Mouse (Mus musculus) heart, postnatal 36 days (tissue): ENCODE measurements at regions not wholly inside any gene's neighbourhood (a gene's known extent, or its start where the extent isn't known, plus 50 kb on each side); places are given as distances from the start of the nearest gene placed in this dataset.

Experiments used
- DNase-seq, 2 experiments: peaks; one replicate each; pipeline ENCODE4 v3.0.0; 2021 to 2022
- intact Hi-C: fragments of 180-260 bp; cut with DNase I; formaldehyde crosslinking; loops from one replicate; pipeline ENCODE4 v1.15.1; 2025

DNA sequence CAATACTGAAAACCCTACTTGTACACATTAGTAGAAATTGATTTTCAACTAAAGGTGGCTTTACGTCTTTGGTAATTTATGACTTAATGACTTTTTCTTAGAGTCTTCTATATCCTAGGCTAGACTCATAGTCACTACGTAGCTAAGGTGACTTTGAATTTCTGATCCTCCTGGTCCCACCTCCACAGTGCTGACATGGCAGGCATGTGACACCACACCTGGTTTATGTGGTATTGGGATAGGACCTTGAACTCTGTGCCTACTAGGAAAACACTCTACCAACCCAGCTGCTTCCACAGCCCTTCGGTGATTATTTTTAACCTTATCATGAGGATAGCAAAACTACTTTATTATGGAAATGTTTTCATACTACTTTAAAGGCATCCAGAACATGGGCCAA is 51.5 kb upstream of the D7Ertd443e start:
- intact Hi-C loops, result no loop called here
- no peak for DNase-seq

- no peak for DNase-seq
- intact Hi-C loops, result no loop called here
Measured at GRCm38 (mm10) chr7:134439281-134439680, 53.8 kb upstream of the D7Ertd443e start.

DNA sequence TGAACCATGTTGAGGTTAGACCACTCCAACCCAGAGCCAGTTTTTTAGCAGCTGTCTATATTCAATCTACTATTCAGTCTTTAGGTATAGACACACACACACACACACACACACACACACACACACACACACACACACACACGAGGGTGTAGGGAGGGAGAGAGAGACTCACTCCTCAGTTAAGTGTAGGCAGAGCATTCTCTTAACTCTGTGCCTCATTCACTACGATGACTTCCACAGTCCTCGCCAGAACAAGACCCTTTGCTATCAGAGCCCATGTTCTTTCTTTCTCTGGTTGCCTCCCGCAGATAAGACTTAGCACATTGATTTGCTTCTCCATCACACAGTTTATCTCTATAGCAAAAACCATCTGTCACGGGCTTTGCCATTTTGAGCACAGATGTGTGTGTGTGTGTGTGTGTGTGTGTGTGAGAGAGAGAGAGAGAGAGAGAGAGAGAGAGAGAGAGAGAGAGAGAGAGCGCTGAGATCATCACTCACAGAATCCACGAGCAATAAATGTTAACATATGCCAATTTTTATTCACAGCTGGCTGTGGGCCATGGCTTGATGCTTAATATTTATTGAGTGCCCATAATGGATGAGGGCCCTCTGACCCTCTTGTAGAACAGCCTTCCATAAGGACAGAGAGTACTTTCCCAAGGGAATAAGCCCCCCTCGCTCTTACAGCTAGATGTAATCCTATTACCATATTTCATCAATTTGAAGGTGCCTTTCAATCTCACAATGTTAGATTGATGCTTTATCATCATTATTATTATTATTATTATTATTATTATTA is 59.7 kb upstream of the D7Ertd443e start:
- DNase-seq, result no peak

GRCm38 (mm10) chr7:134447648-134448202 is 62.3 kb upstream of the D7Ertd443e start:
- no peak for DNase-seq
- intact Hi-C loops, result no loop called here

More for the DNA sequence above, 59.7 kb upstream of the D7Ertd443e start:
- intact Hi-C loops, result no loop called here

DNA sequence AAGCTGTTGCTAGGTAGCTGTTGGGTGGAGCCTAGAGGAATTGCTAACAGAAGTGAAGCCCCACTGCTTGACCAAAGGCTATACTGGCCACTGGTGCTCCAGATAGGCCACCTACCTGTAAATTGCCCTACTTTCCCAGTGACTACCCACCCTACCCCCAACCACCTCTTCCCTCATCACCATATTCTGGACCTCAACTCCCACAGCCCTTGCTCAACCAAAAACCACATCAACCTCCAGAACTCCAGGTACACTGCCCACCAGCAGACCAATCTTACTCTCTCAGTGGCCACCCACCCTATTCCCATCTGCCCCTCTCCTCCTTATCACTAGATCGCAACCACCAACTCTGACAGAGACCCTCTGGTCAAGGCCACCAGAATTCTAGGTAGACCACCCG is 63.4 kb upstream of the D7Ertd443e start:
- intact Hi-C loops, result no loop called here
- DNase-seq, result no peak

- intact Hi-C loops, result no loop called here
- peak; percentile 17 to 22 for DNase-seq
Measured at GRCm38 (mm10) chr7:134462677-134463076, 77.2 kb upstream of the D7Ertd443e start.

- intact Hi-C loops, result no loop called here
- no peak for DNase-seq
Measured at GRCm38 (mm10) chr7:134463380-134463779, 77.9 kb upstream of the D7Ertd443e start.

DNA sequence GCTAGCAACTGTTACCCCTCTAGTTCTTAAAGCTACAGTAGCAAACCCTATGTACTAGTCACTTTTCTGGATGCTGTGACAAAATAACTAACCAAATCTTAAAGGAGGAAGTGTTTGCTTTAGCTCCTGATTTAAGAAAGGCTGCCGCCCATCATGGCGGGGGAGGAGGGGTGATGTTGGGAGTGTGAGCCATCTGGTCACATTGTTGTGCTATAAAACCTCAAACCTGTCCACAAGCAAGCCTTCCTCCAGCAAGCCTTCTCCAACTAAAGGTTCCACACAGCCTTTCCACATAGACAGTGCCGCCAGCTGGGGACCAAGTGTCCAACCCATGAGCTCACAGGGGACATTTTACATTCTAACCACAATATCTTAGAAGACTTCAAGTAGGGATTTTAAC is 81.8 kb upstream of the D7Ertd443e start:
- DNase-seq, result no peak
- intact Hi-C loops, result no loop called here

GRCm38 (mm10) chr7:134471286-134471685 is 85.8 kb upstream of the D7Ertd443e start:
- peak in 1 of 2 experiments; percentile 12 for DNase-seq
- intact Hi-C loops, result loop anchor here (2.0 kb wide), 1 partner anchor 96 kb away; no protein-coding TSS in a partner anchor

DNA sequence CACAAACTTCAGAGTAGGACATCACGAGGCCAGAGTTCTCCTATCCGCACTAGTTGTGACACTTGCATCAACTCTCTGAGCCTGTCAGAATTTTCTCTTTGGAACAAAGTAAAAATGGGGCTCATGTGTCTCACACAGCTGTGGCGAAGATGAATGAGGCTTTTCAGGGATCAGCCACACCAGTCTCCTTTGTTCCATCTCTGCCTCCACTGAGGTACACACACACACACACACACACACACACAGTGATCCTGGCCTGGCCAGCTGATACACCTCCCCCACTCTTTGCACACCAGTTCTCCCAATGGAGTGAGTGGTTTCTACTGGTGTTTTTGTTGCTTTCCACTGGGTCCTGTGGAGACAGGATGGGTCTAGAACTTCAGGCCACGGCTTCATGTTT is 105.9 kb upstream of the D7Ertd443e start:
- intact Hi-C loops, result no loop called here
- no peak for DNase-seq

GRCm38 (mm10) chr7:134497219-134497618 is 111.8 kb upstream of the D7Ertd443e start:
- no peak for DNase-seq
- intact Hi-C loops, result no loop called here

DNA sequence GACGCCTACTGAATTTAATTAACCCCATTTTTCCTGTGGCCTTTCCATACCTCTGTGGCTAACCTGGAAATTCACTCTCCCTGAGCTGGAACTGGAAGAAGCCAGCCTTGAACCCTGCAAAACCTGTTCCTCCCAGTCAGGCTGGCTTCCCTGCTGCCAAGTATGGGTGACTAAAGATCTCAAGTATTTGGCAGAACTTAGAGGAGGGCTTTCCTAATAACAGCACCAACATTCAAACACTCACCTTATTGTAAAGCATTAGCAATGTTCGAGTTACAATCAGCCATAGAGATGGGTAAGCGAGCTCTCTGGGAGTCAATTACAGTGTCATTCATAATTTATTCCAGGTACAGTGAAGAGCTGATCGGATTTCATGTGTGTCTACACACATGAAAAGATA is 112.4 kb upstream of the D7Ertd443e start:
- intact Hi-C loops, result no loop called here

DNA sequence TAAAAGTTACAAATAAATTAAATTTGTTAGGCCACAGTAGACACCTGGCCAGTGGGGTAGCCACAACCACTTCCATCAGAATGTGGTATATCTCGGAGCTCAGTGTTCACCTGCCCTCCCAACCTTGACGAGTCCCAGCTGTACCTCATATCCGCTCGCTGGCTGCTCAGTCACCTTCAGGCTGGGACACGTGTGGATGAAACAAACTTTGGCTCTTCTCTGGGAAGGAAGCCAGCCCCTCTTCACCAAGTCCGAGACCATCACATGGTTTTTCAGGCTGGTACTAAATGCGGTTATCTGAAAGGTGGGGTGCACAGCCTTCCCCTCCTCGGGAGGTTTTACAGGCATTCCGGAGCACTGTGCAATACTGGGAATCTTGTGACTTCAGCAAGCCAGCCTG is 113.3 kb upstream of the D7Ertd443e start:
- intact Hi-C loops, result no loop called here
- DNase-seq, result peak; percentile 9 to 24

More for the DNA sequence above, 112.4 kb upstream of the D7Ertd443e start:
- no peak for DNase-seq

GRCm38 (mm10) chr7:134499429-134499828 is 114.0 kb upstream of the D7Ertd443e start:
- intact Hi-C loops, result no loop called here
- DNase-seq, result no peak

DNA sequence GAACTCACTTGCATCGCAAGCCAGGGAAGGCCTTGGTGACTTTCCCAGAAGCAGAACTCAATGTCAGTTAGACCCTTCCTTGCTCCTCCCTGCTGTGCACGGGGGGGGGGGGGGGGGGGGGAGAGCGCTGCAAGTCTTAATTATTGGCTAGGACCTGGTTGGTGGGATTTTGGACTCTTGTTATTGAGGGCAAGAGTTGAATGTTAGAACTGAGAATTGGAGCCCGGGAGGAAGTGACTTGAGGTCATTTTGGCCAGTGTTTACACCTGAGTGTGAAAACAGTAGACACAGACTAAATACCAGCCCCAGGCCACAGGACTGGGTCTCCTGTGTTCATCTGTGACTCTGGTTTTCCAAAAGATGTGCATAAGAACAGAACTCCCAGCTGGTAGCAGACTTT is 114.7 kb upstream of the D7Ertd443e start:
- intact Hi-C loops, result no loop called here
- no peak for DNase-seq

DNA sequence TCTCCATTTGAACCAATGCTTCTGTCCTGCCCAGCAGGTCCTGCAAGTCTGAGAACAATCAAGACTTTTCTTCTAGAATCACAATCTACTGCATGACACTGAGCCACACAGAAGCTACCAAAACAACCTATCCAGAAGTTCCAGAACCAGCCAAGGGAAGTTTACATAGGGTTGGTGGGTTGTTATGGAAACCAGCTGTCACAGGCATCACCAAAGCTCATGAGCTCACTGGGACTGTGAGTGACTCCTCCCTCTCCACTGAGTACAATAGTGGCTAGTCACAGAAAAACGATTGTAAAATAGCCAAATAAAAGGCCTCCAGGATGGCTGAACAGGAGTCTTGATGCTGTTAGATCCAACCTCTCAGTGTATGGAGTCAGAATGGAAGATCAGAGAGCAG is 115.6 kb upstream of the D7Ertd443e start:
- no peak for DNase-seq
- intact Hi-C loops, result no loop called here

DNA sequence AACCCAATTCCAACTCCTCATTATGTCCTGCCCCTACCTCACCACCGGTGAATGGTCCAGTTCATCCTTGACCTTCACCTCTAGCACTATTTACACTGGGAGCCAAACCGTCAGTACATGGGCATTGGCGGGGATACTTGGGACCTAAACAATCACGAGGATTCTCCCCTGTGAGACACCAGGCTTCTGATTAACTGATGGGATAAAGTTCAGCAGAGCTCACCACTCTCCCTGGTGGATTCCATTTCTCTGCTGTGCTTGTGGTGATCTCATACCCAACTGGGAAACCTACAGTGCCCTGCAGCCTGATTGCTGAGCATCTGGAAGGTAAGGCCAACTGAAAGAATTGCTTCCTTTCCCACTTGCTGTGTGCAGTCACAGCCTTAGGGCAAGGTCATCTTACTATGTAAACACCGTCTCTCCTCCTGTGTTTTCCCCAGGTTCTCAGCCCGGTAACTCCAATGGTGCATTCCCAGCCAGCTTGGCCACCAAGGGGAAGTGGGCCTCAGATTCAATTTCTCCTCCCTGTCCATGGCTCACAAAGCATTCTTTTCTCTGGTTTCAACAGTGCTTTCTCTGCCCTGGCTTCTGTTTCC is 125.0 kb upstream of the D7Ertd443e start:
- intact Hi-C loops, result no loop called here
- DNase-seq, result no peak

DNA sequence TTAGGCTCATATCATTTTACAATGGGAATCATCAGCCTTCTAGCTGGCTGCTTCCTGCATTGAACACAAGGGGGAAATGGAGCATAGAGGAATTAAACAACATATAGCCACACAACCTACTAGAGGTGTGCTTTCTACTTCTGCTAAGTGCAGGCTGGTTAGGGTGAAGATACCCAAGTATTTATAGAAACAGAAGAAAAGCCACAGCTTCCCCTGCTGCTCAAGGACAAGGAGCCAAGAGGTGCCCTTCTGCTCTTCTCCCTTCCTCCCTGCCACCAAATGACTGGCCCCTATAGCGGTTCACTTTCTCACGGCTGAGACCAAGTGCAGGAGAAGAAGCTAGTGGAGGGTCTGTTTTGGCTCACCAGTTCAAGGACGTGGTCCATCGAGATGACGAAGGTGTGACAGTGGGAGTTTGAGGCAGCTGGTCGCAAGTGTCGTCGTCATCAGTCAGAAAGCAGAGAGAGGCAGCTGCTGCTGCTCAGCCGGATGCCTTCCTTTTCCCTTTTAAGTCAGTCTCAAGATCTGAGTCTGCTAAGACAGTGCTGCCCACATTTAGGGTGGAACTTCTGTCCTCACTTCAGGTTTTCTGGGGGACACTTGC is 134.0 kb upstream of the D7Ertd443e start:
- no peak for DNase-seq
- intact Hi-C loops, result no loop called here

GRCm38 (mm10) chr7:134523897-134524296 is 138.4 kb upstream of the D7Ertd443e start:
- no peak for DNase-seq
- intact Hi-C loops, result no loop called here

DNA sequence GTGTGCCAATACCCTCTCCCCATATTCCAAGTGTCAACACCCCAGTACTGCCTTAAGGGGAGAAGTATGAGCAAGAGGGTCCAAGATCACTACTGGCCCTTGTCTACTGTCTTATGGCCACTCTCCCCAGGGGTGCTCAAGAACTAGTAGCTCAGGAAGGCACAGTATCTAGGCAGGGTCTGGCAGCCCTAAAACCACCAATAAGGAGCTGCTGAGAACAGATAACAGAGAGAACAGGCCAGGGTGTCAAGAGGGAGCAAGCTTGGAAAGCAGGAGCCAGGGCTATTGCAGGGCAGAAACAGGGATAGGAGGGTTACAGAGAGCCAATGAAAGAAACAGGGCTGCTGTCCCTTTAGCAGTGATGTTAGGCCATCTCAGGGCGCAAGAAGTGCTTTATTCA is 139.6 kb upstream of the D7Ertd443e start:
- intact Hi-C loops, result no loop called here

GRCm38 (mm10) chr7:134525461-134525860 is 140.0 kb upstream of the D7Ertd443e start:
- no peak for DNase-seq
- intact Hi-C loops, result no loop called here

More for the DNA sequence above, 139.6 kb upstream of the D7Ertd443e start:
- DNase-seq, result no peak
